Mouse (Mus musculus): ENCODE data around the gene AC141477.1. TPM values are rescaled to one million over a fixed set of nuclear protein-coding genes. Genes with fewer than 3 reads are reported as not detected.

AC141477.1 gene
- polyA plus RNA-seq, 1 experiment from 2014 or later: not detected

Other genes with a start within 250 kb of the AC141477.1 start
- 53.6 and 61.8 TPM in 2 replicates for gene Prmt2, start 202.6 kb downstream of the AC141477.1 start, polyA plus RNA-seq (2014; fragmentation: Nextera tagmentation; extraction: Ambion mirVana)
- gene S100b, start 186.6 kb downstream of the AC141477.1 start, polyA plus RNA-seq (2014; fragmentation: Nextera tagmentation; extraction: Ambion mirVana): 1.2 and 1.4 TPM in 2 replicates
- gene Dip2a, start 95.2 kb downstream of the AC141477.1 start, polyA plus RNA-seq (2014; fragmentation: Nextera tagmentation; extraction: Ambion mirVana): 5.7 and 6.6 TPM in 2 replicates
- 20.1 and 22.2 TPM in 2 replicates for gene Pcnt, start 2.3 kb upstream of the AC141477.1 start, polyA plus RNA-seq (2014; fragmentation: Nextera tagmentation; extraction: Ambion mirVana)
- not detected in 2 replicates for gene 2610028H24Rik, start 8.6 kb upstream of the AC141477.1 start, polyA plus RNA-seq (2014; fragmentation: Nextera tagmentation; extraction: Ambion mirVana)
- 56.2 and 67.8 TPM in 2 replicates for gene Mcm3ap, start 28.5 kb upstream of the AC141477.1 start, polyA plus RNA-seq (2014; fragmentation: Nextera tagmentation; extraction: Ambion mirVana)
- 4.7 and 5.4 TPM in 2 replicates for gene Ybey, start 28.7 kb upstream of the AC141477.1 start, polyA plus RNA-seq (2014; fragmentation: Nextera tagmentation; extraction: Ambion mirVana)
- gene Lss, start 91.1 kb upstream of the AC141477.1 start, polyA plus RNA-seq (2014; fragmentation: Nextera tagmentation; extraction: Ambion mirVana): 56.3 and 62.4 TPM in 2 replicates
- 0.18 TPM in 1 of 2 replicates, not detected in the other for gene Spatc1l, start 121.8 kb upstream of the AC141477.1 start, polyA plus RNA-seq (2014; fragmentation: Nextera tagmentation; extraction: Ambion mirVana)
- 0.11 TPM in 1 of 2 replicates, not detected in the other for gene Ftcd, start 135.2 kb upstream of the AC141477.1 start, polyA plus RNA-seq (2014; fragmentation: Nextera tagmentation; extraction: Ambion mirVana)
- gene Col6a2, start 183.2 kb upstream of the AC141477.1 start, polyA plus RNA-seq (2014; fragmentation: Nextera tagmentation; extraction: Ambion mirVana): 164 and 184 TPM in 2 replicates

Data from intestine, embryonic 14.5 days (tissue).